44 mouse cellular contexts compared by ENCODE assay signal in genomic region chr3:154359231-154359630, GRCm38 (mm10). TPM values are rescaled to one million over a fixed set of nuclear protein-coding genes. Genes with fewer than 3 reads are reported as not detected.
"Had no signal": no experiment of that assay in that cellular context is flagged by ENCODE, and none has a peak within 500 bp of the region (broad histone marks: within the 10 kb centered on the region; RNA-seq: fewer than 3 reads in every experiment).

No protein-coding gene starts in this region.

- H3K36me3 ChIP-seq: heart, embryonic 10.5 days; heart, embryonic 12.5 days; heart, embryonic 13.5 days; heart, embryonic 15.5 days; hindbrain, embryonic 10.5 days; hindbrain, embryonic 12.5 days; hindbrain, embryonic 13.5 days; hindbrain, embryonic 15.5 days; intestine, embryonic 15.5 days; kidney, embryonic 15.5 days had no signal

- H3K4me3 ChIP-seq: heart, embryonic 10.5 days; heart, embryonic 12.5 days; heart, embryonic 13.5 days; heart, embryonic 15.5 days; hindbrain, embryonic 10.5 days; hindbrain, embryonic 12.5 days; hindbrain, embryonic 13.5 days; hindbrain, embryonic 15.5 days; intestine, embryonic 15.5 days; kidney, embryonic 15.5 days; layer of hippocampus, adult 2 months had no signal

- H3K9me3 ChIP-seq: heart, embryonic 10.5 days; heart, embryonic 12.5 days; heart, embryonic 13.5 days; heart, embryonic 15.5 days; hindbrain, embryonic 10.5 days; hindbrain, embryonic 12.5 days; hindbrain, embryonic 13.5 days; hindbrain, embryonic 15.5 days; intestine, embryonic 15.5 days; kidney, embryonic 15.5 days had no signal

- H3K27me3 ChIP-seq: heart, embryonic 15.5 days; hindbrain, embryonic 12.5 days; hindbrain, embryonic 13.5 days; hindbrain, embryonic 15.5 days; intestine, embryonic 15.5 days; kidney, embryonic 15.5 days had no signal

- ATAC-seq: hindbrain, embryonic 16.5 days; hindbrain, postnatal 0 days; inflammation-experienced regulatory T-cells, adult 6 months; intestine, embryonic 15.5 days; intestine, embryonic 16.5 days; intestine, postnatal 0 days had no signal

- H3K4me2 ChIP-seq: heart, embryonic 11.5 days; heart, embryonic 12.5 days; heart, embryonic 13.5 days; heart, embryonic 15.5 days; hindbrain, embryonic 12.5 days; hindbrain, embryonic 13.5 days; hindbrain, embryonic 14.5 days; hindbrain, embryonic 15.5 days; intestine, embryonic 15.5 days; kidney, embryonic 15.5 days had no signal

- H3K9ac ChIP-seq: heart, embryonic 12.5 days; heart, embryonic 13.5 days; heart, embryonic 15.5 days; hindbrain, embryonic 12.5 days; hindbrain, embryonic 13.5 days; hindbrain, embryonic 14.5 days; hindbrain, embryonic 15.5 days; intestine, embryonic 15.5 days; kidney, embryonic 15.5 days had no signal

- H3K27ac ChIP-seq: heart, embryonic 10.5 days; heart, embryonic 13.5 days; heart, embryonic 15.5 days; hindbrain, embryonic 10.5 days; hindbrain, embryonic 12.5 days; hindbrain, embryonic 13.5 days; hindbrain, embryonic 14.5 days; hindbrain, embryonic 15.5 days; hindbrain, postnatal 0 days; intestine, embryonic 15.5 days; kidney, embryonic 15.5 days; kidney, postnatal 0 days; layer of hippocampus, adult 2 months had no signal

- H3K4me1 ChIP-seq: heart, embryonic 10.5 days; heart, embryonic 12.5 days; heart, embryonic 13.5 days; heart, embryonic 15.5 days; hindbrain, embryonic 10.5 days; hindbrain, embryonic 12.5 days; hindbrain, embryonic 13.5 days; hindbrain, embryonic 15.5 days; intestine, embryonic 15.5 days; kidney, embryonic 15.5 days had no signal

- DNase-seq: heart, postnatal 10 days; heart, postnatal 14 days; heart, postnatal 36 days; heart, postnatal 4 days; kidney, adult 11 months; kidney, adult 18-20 months; kidney, adult 2 months; kidney, adult 8-10 months; kidney, adult 9 months; kidney, postnatal 10 days; kidney, postnatal 14 days; kidney, postnatal 25 days; kidney, postnatal 36 days; kidney, postnatal 4 days; layer of hippocampus, adult 9-11 months; layer of hippocampus, postnatal 36 days had no signal

RNA-seq across cellular contexts. Expression of gene Lhx8, which starts 28.8 kb away (rescaled TPM):
- total RNA-seq: heart, postnatal 14 days; heart, postnatal 36 days; heart, postnatal 4 days; hematopoietic stem cell, adult 5-6 weeks; hindbrain, postnatal 0 days; layer of hippocampus, adult 2 months; layer of hippocampus, adult 8-10 months; layer of hippocampus, postnatal 10 days; layer of hippocampus, postnatal 14 days; layer of hippocampus, postnatal 25 days; layer of hippocampus, postnatal 36 days had no signal
- polyA plus RNA-seq: heart, embryonic 12.5 days; heart, postnatal 0 days; hindbrain, embryonic 14.5 days; inflammation-experienced regulatory T-cells, adult 6 months; intestine, embryonic 14.5 days; intestine, embryonic 16.5 days; intestine, postnatal 0 days; kidney, embryonic 14.5 days; kidney, embryonic 15.5 days; kidney, postnatal 0 days; large intestine, adult 2 months had no signal
